Mouse (Mus musculus) neutrophil, adult 5-6 weeks (primary cell): ENCODE data around the gene Acsl1. TPM values are rescaled to one million over a fixed set of nuclear protein-coding genes. Genes with fewer than 3 reads are reported as not detected.
"Not testable (repeated sequence)": the region's sequence is repeated elsewhere in the genome, so short reads cannot be mapped to it uniquely, and the experiment has no call there.

Source experiments
- ATAC-seq: fragments of 151-379, 151-347 bp; 2 replicates; pipeline ENCODE4 v1.8.0; 2017; ENCODE audit warnings: mild to moderate bottlenecking, moderate TSS enrichment; ENCODE audit not compliant: insufficient number of reproducible peaks, poor library complexity, low FRiP score, severe bottlenecking; ENCODE audit errors: extremely low read depth
- total RNA-seq: library from RNA; stranded (forward); fragments of 200-1000 nt; gene quantifications from 2 replicates; pipeline ENCODE4 v1.2.3, GENCODE M21; 2017

Acsl1 gene
- total RNA-seq, 1 experiment from 2014 or later, result 57.7 TPM

- no peak for ATAC-seq
Measured at GRCm38 (mm10) chr8:46543662-46544061, 72.8 kb downstream of the Acsl1 start.

GRCm38 (mm10) chr8:46545854-46546253 lies 75.0 kb downstream of the Acsl1 start:
- ATAC-seq, result no peak

GRCm38 (mm10) chr8:46546431-46547176 lies 75.8 kb downstream of the Acsl1 start:
- no peak for ATAC-seq

- ATAC-seq, result peak; percentile 36; the same call in 1 of the 2 replicates
Measured at GRCm38 (mm10) chr8:46547245-46547644, 76.4 kb downstream of the Acsl1 start.

- peak; percentile 44 for ATAC-seq
Measured at GRCm38 (mm10) chr8:46550058-46550457, 79.2 kb downstream of the Acsl1 start.

GRCm38 (mm10) chr8:46551029-46551428 lies 80.2 kb downstream of the Acsl1 start:
- no peak for ATAC-seq

- peak; percentile 94 for ATAC-seq
Measured at GRCm38 (mm10) chr8:46551615-46552440, 81.0 kb downstream of the Acsl1 start, which contains the start of gene Cenpu. TSS of gene Cenpu (plus strand) at chr8:46552028.

DNA sequence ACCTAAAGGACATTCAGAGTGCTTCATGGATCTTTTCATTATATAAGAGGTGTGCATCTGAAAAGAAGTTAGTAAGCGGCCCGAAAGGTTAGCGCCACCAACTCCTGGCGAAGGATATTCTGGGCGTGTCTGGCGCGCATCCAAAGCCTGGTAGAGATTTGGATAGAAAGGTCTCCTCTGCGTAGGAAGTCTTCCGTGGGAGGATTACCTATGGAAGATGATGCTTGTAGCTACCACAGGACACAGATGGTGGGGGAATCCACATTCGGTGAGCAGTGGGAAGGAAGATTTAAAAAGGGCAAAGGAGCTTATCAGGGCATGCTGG lies 81.6 kb downstream of the Acsl1 start:
- ATAC-seq, result no peak

- peak; percentile 63; the same call in 1 of the 2 replicates for ATAC-seq
Measured at GRCm38 (mm10) chr8:46559428-46559827, 88.6 kb downstream of the Acsl1 start.

DNA sequence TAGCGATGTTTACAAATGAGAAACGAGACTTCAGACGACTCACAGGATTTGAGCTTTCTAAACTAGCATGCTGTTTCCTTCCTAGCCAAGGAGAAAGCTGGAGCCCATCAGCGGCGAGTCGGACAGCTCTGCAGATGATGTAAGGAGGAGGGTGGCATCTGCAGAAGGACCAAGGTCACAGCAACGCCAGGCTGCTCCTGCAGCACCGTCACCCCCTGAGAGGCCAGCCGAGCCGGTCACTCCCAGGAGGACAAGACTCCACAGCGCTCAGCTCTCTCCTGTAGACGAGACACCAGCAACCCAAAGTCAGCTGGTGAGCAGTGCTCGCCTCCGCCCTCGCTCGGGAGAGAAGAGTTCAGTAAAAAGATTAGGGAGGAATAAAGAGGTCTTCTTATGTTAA lies 91.5 kb downstream of the Acsl1 start:
- ATAC-seq, result no peak

DNA sequence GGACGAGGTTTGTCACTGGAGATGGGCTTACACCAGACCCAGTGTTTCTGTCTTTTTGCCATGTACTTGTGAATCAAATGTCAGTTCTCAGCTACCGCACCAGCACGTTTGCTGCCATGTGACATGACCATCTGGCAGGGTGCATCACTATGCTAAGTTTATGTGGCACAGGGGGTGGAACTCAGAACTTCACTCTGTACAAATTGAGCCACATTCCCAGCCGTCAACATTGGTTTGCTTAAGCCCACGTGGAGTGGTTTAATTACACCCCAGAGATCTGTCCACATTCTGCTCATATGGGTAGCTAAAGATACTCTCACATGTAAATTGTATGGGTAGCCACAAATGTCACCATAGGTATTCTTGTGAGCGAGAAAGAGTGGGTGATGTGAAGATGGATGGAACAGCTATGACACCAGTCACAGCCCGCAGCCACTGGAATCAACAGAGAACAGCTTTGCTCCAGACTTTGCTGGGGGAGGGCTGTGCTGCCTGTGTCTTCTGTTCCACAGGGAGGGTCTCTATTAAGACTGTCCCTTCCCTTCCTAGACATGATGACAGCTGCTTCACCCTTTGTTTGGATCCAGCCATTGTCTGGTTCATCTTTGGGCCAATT lies 96.2 kb downstream of the Acsl1 start:
- ATAC-seq, result no peak

DNA sequence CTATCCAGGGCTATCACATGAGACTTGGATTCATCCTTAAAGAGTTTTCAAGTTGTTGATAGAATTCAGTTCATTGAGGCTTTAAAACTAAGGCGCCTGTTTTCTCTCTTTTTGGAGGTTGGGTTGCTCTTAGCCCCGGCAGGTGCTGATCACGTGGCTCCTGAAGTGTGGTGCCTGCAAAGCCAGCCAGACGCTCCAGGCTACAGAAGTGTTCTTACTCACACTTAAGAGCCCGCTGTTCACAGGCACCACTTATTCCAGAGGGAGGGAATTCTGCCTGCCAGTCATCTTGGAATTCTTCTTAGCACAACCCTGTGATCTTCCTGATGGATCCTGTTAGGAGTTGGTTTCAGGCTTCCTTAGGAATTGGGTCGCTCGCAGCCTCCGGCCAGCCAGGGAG lies 97.1 kb downstream of the Acsl1 start:
- ATAC-seq, result no peak

GRCm38 (mm10) chr8:46568942-46569341 lies 98.1 kb downstream of the Acsl1 start:
- no peak for ATAC-seq

GRCm38 (mm10) chr8:46569659-46570441 lies 99.0 kb downstream of the Acsl1 start:
- ATAC-seq, result no peak

- no peak for ATAC-seq
Measured at GRCm38 (mm10) chr8:46570673-46571072, 99.8 kb downstream of the Acsl1 start.

DNA sequence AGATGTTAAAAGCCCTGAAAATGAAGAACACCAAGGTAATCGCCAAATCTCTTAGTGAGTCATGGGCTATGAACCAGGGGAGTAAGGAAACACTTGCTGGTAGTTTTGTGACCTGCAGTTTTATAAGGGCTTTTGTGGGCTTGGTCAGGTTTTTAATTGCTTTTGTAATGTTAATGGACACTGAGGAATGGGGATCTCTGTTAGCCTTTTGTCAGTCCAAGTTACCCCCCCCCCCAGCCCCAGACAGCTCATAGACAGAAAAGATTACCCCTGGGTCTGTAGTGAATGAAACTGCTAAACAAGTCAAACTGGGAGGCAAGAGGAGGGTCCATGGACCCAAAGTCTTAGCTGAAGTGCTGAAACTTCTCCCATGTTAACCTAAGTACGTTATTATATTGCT lies 102.6 kb downstream of the Acsl1 start:
- ATAC-seq, result no peak

- no peak for ATAC-seq
Measured at GRCm38 (mm10) chr8:46573964-46574363, 103.1 kb downstream of the Acsl1 start.

- no peak for ATAC-seq
Measured at GRCm38 (mm10) chr8:46578794-46579193, 108.0 kb downstream of the Acsl1 start.

DNA sequence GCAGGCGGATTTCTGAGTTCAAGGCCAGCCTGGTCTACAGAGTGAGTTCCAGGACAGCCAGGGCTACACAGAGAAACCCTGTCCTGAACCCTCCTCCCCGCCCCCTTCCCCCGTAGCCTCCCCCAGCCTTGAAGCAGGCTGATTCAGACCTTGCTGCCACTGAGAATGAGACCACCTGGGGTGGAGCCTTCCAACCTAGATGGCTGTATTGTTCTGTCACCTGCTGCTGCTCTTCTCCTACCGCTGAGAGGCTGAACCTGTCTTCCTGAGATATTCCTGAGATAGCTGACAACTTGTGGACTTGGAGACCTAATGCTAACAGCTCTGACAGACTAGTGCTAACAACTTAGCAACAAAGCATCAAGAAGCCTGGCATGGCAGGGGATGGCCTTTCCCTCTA lies 113.5 kb downstream of the Acsl1 start:
- not testable (repeated sequence) for ATAC-seq
